Mouse (Mus musculus): ENCODE measurements around the gene Clpsl2. TPM values are rescaled to one million over a fixed set of nuclear protein-coding genes. Genes with fewer than 3 reads are reported as not detected.

The Clpsl2 gene
- polyA plus RNA-seq (2014; fragmentation: Nextera tagmentation; extraction: Ambion mirVana), result not detected in 2 replicates

GRCm38 (mm10) chr17:28549111-28549510 lies at the start of gene Clpsl2:
TSS of gene Clpsl2 (plus strand) at chr17:28549411.
- no peaks in the 10 kb centered on the region for H3K9me3 ChIP-seq (ENCODE audit: control insufficient read depth, low read length)

GRCm38 (mm10) chr17:28500465-28500864 lies 48.7 kb upstream of the Clpsl2 start:
- Histone ChIP-seq H3K27ac (ENCODE audit: low read depth) (no peak overlapping the region), H3K4me3 (ENCODE audit: low read depth, low read length) (no peak overlapping the region), H3K36me3 (ENCODE audit: control insufficient read depth, insufficient read depth, low read length) (no peaks in the 10 kb centered on the region), H3K4me1 (replicated peaks; ENCODE audit: control insufficient read depth, insufficient read depth, low read length) (no peaks in the 10 kb centered on the region), H3K27me3 (replicated peaks; ENCODE audit: control insufficient read depth, insufficient read depth, low read length) (no peaks in the 10 kb centered on the region), H3K4me2 (ENCODE audit: low read length) (no peak overlapping the region), H3K9me3 (ENCODE audit: control insufficient read depth, low read length) (no peaks in the 10 kb centered on the region), H3K9ac (ENCODE audit: low read length) (no peak overlapping the region)
- ATAC-seq (replicated peaks; ENCODE audit: low FRiP score, low TSS enrichment, low read depth), result no peak
- no peak for DNase-seq (ENCODE audit: low spot score)
- WGBS, result 74% methylated on average over 3 of the region's 3 CpGs

More at GRCm38 (mm10) chr17:28549111-28549510, at the start of gene Clpsl2:
- no peak for DNase-seq (ENCODE audit: low spot score)
- Histone ChIP-seq H3K27me3 (replicated peaks; ENCODE audit: control insufficient read depth, insufficient read depth, low read length) (no peaks in the 10 kb centered on the region), H3K4me2 (ENCODE audit: low read length) (no peak within 1 kb of the TSS), H3K4me3 (ENCODE audit: low read depth, low read length) (no peak within 1 kb of the TSS), H3K36me3 (ENCODE audit: control insufficient read depth, insufficient read depth, low read length) (no peaks in the 10 kb centered on the region), H3K9ac (ENCODE audit: low read length) (no peak within 1 kb of the TSS), H3K4me1 (replicated peaks; ENCODE audit: control insufficient read depth, insufficient read depth, low read length) (no peaks in the 10 kb centered on the region; the same call in 1 of the 2 replicates), H3K27ac (ENCODE audit: low read depth) (no peak within 1 kb of the TSS)
- 76% methylated on average over 14 of the region's 14 CpGs for WGBS
- ATAC-seq (replicated peaks; ENCODE audit: low FRiP score, low TSS enrichment, low read depth), result no peak

- Histone ChIP-seq H3K27me3 (replicated peaks; ENCODE audit: control insufficient read depth, insufficient read depth, low read length) (no peaks in the 10 kb centered on the region), H3K4me3 (ENCODE audit: low read depth, low read length) (no peak overlapping the region), H3K4me2 (ENCODE audit: low read length) (no peak overlapping the region), H3K9me3 (ENCODE audit: control insufficient read depth, low read length) (no peaks in the 10 kb centered on the region), H3K27ac (ENCODE audit: low read depth) (no peak overlapping the region), H3K36me3 (ENCODE audit: control insufficient read depth, insufficient read depth, low read length) (no peaks in the 10 kb centered on the region), H3K9ac (ENCODE audit: low read length) (no peak overlapping the region), H3K4me1 (replicated peaks; ENCODE audit: control insufficient read depth, insufficient read depth, low read length) (peaks cover 6% of the 10 kb centered on the region)
- ATAC-seq (replicated peaks; ENCODE audit: low FRiP score, low TSS enrichment, low read depth), result no peak
- 49% methylated on average over 7 of the region's 7 CpGs for WGBS
- no peak for DNase-seq (ENCODE audit: low spot score)
These were observed 46.9 kb upstream of the Clpsl2 start for GRCm38 (mm10) chr17:28502196-28502821.

GRCm38 (mm10) chr17:28504182-28504581 lies 45.0 kb upstream of the Clpsl2 start:
- Histone ChIP-seq H3K4me3 (ENCODE audit: low read depth, low read length) (no peak overlapping the region), H3K36me3 (ENCODE audit: control insufficient read depth, insufficient read depth, low read length) (no peaks in the 10 kb centered on the region), H3K4me2 (ENCODE audit: low read length) (no peak overlapping the region), H3K9me3 (ENCODE audit: control insufficient read depth, low read length) (no peaks in the 10 kb centered on the region), H3K27ac (ENCODE audit: low read depth) (no peak overlapping the region), H3K27me3 (replicated peaks; ENCODE audit: control insufficient read depth, insufficient read depth, low read length) (no peaks in the 10 kb centered on the region), H3K4me1 (replicated peaks; ENCODE audit: control insufficient read depth, insufficient read depth, low read length) (peaks cover 11% of the 10 kb centered on the region), H3K9ac (ENCODE audit: low read length) (no peak overlapping the region)
- ATAC-seq (replicated peaks; ENCODE audit: low FRiP score, low TSS enrichment, low read depth) (no peak), DNase-seq (ENCODE audit: low spot score) (no peak)
- WGBS, result 77% methylated on average over 6 of the region's 6 CpGs

- Histone ChIP-seq H3K9ac (ENCODE audit: low read length) (no peak overlapping the region), H3K4me3 (ENCODE audit: low read depth, low read length) (no peak overlapping the region), H3K4me1 (replicated peaks; ENCODE audit: control insufficient read depth, insufficient read depth, low read length) (peaks cover 15% of the 10 kb centered on the region), H3K27ac (ENCODE audit: low read depth) (no peak overlapping the region), H3K27me3 (replicated peaks; ENCODE audit: control insufficient read depth, insufficient read depth, low read length) (no peaks in the 10 kb centered on the region), H3K9me3 (ENCODE audit: control insufficient read depth, low read length) (no peaks in the 10 kb centered on the region), H3K4me2 (ENCODE audit: low read length) (no peak overlapping the region), H3K36me3 (ENCODE audit: control insufficient read depth, insufficient read depth, low read length) (no peaks in the 10 kb centered on the region)
- DNase-seq (ENCODE audit: low spot score), result no peak
- no peak for ATAC-seq (replicated peaks; ENCODE audit: low FRiP score, low TSS enrichment, low read depth)
- 90% methylated on average over 4 of the region's 4 CpGs for WGBS
These were observed 43.6 kb upstream of the Clpsl2 start for GRCm38 (mm10) chr17:28505591-28505990.

DNA sequence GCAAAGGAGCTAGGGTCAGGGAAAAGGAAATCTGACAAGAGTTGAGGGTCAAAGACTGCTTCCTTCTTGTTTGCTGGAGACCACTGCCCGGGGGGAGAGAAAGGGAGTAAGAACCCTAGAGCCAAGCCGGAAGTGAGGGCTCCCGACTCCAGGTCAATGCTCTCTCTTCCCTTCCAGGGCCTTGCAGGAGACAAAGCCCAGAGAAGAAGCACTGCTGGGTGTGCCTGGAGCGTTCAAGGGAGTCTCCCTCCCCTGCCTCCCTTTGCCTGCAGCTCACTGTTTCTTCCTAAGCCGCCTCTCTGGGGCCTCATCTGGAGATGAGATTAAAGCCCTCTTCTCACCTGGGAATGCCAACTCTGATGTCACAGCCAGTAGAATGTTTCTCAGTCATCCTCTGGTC lies 42.3 kb upstream of the Clpsl2 start:
- no peak overlapping the region for H3K4me3 ChIP-seq (ENCODE audit: low read depth, low read length)
- H3K4me2 ChIP-seq (ENCODE audit: low read length), result no peak overlapping the region
- H3K9me3 ChIP-seq (ENCODE audit: control insufficient read depth, low read length), result no peaks in the 10 kb centered on the region
- WGBS, result 12% methylated on average over 5 of the region's 5 CpGs
- H3K27me3 ChIP-seq (replicated peaks; ENCODE audit: control insufficient read depth, insufficient read depth, low read length), result no peaks in the 10 kb centered on the region
- no peaks in the 10 kb centered on the region for H3K36me3 ChIP-seq (ENCODE audit: control insufficient read depth, insufficient read depth, low read length)
- H3K9ac ChIP-seq (ENCODE audit: low read length), result no peak overlapping the region
- ATAC-seq (replicated peaks; ENCODE audit: low FRiP score, low TSS enrichment, low read depth) (no peak), DNase-seq (ENCODE audit: low spot score) (no peak)
- peaks cover 25% of the 10 kb centered on the region for H3K4me1 ChIP-seq (replicated peaks; ENCODE audit: control insufficient read depth, insufficient read depth, low read length)
- no peak overlapping the region; the same call in 1 of the 2 replicates for H3K27ac ChIP-seq (ENCODE audit: low read depth)

GRCm38 (mm10) chr17:28507496-28507895 lies 41.7 kb upstream of the Clpsl2 start:
- Histone ChIP-seq H3K4me2 (ENCODE audit: low read length) (no peak overlapping the region), H3K4me3 (ENCODE audit: low read depth, low read length) (no peak overlapping the region), H3K27me3 (replicated peaks; ENCODE audit: control insufficient read depth, insufficient read depth, low read length) (no peaks in the 10 kb centered on the region), H3K9ac (ENCODE audit: low read length) (no peak overlapping the region), H3K36me3 (ENCODE audit: control insufficient read depth, insufficient read depth, low read length) (no peaks in the 10 kb centered on the region), H3K27ac (ENCODE audit: low read depth) (peak overlapping the region; percentile 7; the same call in 1 of the 2 replicates), H3K9me3 (ENCODE audit: control insufficient read depth, low read length) (no peaks in the 10 kb centered on the region), H3K4me1 (replicated peaks; ENCODE audit: control insufficient read depth, insufficient read depth, low read length) (peaks cover 31% of the 10 kb centered on the region)
- 24% methylated on average over 5 of the region's 5 CpGs for WGBS
- DNase-seq (ENCODE audit: low spot score) (no peak), ATAC-seq (replicated peaks; ENCODE audit: low FRiP score, low TSS enrichment, low read depth) (no peak)

DNA sequence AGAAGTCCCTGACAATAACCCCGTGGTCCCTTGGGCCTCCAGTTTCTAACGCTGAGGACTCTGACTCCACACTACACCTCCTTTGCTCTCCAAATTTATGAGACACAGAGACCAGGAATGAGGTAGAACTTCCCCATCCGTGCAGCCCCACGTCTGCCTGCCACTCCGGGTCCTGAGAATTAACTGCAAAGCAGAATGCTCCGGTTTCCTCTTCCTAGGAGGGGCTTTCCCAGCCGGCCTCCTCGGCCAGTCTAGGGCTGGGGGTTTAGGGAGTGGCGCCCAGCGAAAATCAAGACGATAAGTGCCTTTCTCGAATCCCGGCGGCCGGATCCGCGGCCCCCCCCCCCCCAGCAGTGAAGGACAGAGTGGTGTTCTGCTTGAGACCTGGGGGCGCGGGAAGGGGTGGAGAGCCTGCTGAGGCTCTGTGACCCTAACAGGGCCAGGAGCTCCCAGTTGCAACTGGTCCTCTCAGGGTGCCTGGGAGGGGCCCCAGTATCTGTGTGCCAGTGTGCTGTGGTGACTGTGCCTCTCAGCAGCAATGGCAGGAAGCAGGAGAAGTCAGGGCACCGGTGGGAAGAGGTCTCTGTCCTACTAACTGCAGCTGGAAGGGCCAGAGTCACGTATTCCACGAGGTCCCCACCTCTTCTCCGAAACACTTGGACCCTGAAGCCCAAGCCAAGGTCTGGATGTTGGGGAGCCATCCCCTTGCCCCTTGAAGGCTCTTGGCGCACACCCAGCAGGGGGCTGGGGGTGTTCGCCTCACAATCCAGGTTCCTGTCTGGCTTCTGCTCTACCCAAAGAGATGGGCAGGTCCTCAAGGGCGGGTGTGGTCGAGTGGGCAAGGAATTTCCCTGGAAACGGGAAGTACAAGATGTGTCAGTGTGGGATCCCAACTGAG lies 38.5 kb upstream of the Clpsl2 start:
- Histone ChIP-seq H3K27me3 (replicated peaks; ENCODE audit: control insufficient read depth, insufficient read depth, low read length) (no peaks in the 10 kb centered on the region), H3K9ac (ENCODE audit: low read length) (peak overlapping the region; percentile 27), H3K4me3 (ENCODE audit: low read depth, low read length) (peak overlapping the region; percentile 15), H3K36me3 (ENCODE audit: control insufficient read depth, insufficient read depth, low read length) (no peaks in the 10 kb centered on the region), H3K4me1 (replicated peaks; ENCODE audit: control insufficient read depth, insufficient read depth, low read length) (peaks cover 34% of the 10 kb centered on the region), H3K4me2 (ENCODE audit: low read length) (peak overlapping the region; percentile 45), H3K27ac (ENCODE audit: low read depth) (peak overlapping the region; percentile 33; the same call in 1 of the 2 replicates), H3K9me3 (ENCODE audit: control insufficient read depth, low read length) (no peaks in the 10 kb centered on the region)
- ATAC-seq (replicated peaks; ENCODE audit: low FRiP score, low TSS enrichment, low read depth) (no peak), DNase-seq (ENCODE audit: low spot score) (no peak)
- 6% methylated on average over 28 of the region's 28 CpGs for WGBS
